Mouse (Mus musculus): ENCODE measurements around the gene Mettl25. TPM values are rescaled to one million over a fixed set of nuclear protein-coding genes. Genes with fewer than 3 reads are reported as not detected.

The Mettl25 gene
- total and polyA plus RNA-seq, 3 experiments = 6.6 to 11.7 (median 7.8) TPM

GRCm38 (mm10) chr10:105772821-105773302 lies 68.3 kb downstream of the Mettl25 start:
- dilution Hi-C loops (cut with MboI; ENCODE audit: extremely low pct_ligation_motif_present, extremely low pct_unique_long_range_greater_than_20kb, low sequenced_read_pairs) (no loop called here), in situ Hi-C loops (cut with MboI; ENCODE audit: low pct_ligation_motif_present, low pct_unique_long_range_greater_than_20kb, low sequenced_read_pairs) (no loop called here)

GRCm38 (mm10) chr10:105763959-105764358 lies 77.2 kb downstream of the Mettl25 start:
- peaks cover 0 to 7% of the 10 kb centered on the region in 2 experiments for H3K36me3 ChIP-seq (replicated peaks in 1 of 2; ENCODE audit: control insufficient read depth in 1 of 2, insufficient read depth in 1 of 2, low read length in 1 of 2)
- in situ Hi-C loops (cut with MboI; ENCODE audit: low pct_ligation_motif_present, low pct_unique_long_range_greater_than_20kb, low sequenced_read_pairs) (no loop called here), dilution Hi-C loops (cut with MboI; ENCODE audit: extremely low pct_ligation_motif_present, extremely low pct_unique_long_range_greater_than_20kb, low sequenced_read_pairs) (no loop called here)
- peaks cover 0 to 8% of the 10 kb centered on the region in 2 experiments; a peak in 1 of 4 replicates for H3K4me1 ChIP-seq (ENCODE audit: control insufficient read depth in 1 of 2, insufficient read depth in 2 of 2)
- no peak for DNase-seq (ENCODE audit: extremely low read depth)
- H3K27ac ChIP-seq (ENCODE audit: insufficient read depth, low read depth) = no peak overlapping the region
- TF ChIP-seq POLR2AphosphoS2 (IDR thresholded peaks at IDR 0.05; ENCODE audit: low read depth, low read length) (no peak), SMC3 (IDR thresholded peaks at IDR 0.05; ENCODE audit: low read depth, low read length) (no peak), ZC3H11A (IDR thresholded peaks at IDR 0.05; ENCODE audit: low read depth, low read length) (no peak), CHD1 (IDR thresholded peaks at IDR 0.05; ENCODE audit: low read depth, low read length) (no peak), IRF4 (IDR thresholded peaks at IDR 0.05; ENCODE audit: low read depth, low read length) (no peak), NELFE (IDR thresholded peaks at IDR 0.05; ENCODE audit: low read depth, low read length) (no peak), TBP (conservative IDR thresholded peaks at IDR 0.05; ENCODE audit: low read depth, low read length) (no peak), JUN (IDR thresholded peaks at IDR 0.05; ENCODE audit: insufficient read depth, low read depth, low read length) (no peak)
- no peaks in the 10 kb centered on the region for H3K27me3 ChIP-seq (replicated peaks)
- no peak overlapping the region for H3K4me3 ChIP-seq (replicated peaks in 1 of 3; ENCODE audit: low read depth in 2 of 3, low read length in 2 of 3, poor library complexity in 1 of 3)
- H3K79me2 ChIP-seq (replicated peaks; ENCODE audit: control insufficient read depth, extremely low read depth, insufficient read depth, poor library complexity, severe bottlenecking) = no peaks in the 10 kb centered on the region
- no peaks in the 10 kb centered on the region for H3K9me3 ChIP-seq (replicated peaks; ENCODE audit: low read length)
- H3K9ac ChIP-seq (ENCODE audit: insufficient read depth, low read depth) = no peak overlapping the region
- H3K4me2 ChIP-seq (ENCODE audit: insufficient read depth, low read depth, poor library complexity, severe bottlenecking) = no peak overlapping the region

More at GRCm38 (mm10) chr10:105772821-105773302, 68.3 kb downstream of the Mettl25 start:
- Histone ChIP-seq H3K27ac (ENCODE audit: insufficient read depth, low read depth) (no peak overlapping the region), H3K27me3 (replicated peaks) (no peaks in the 10 kb centered on the region), H3K4me1 (ENCODE audit: control insufficient read depth in 1 of 2, insufficient read depth in 2 of 2) (no peaks in the 10 kb centered on the region), H3K9ac (ENCODE audit: insufficient read depth, low read depth) (no peak overlapping the region), H3K4me3 (replicated peaks in 1 of 3; ENCODE audit: low read depth in 2 of 3, low read length in 2 of 3, poor library complexity in 1 of 3) (no peak overlapping the region), H3K4me2 (ENCODE audit: insufficient read depth, low read depth, poor library complexity, severe bottlenecking) (no peak overlapping the region), H3K36me3 (replicated peaks in 1 of 2; ENCODE audit: control insufficient read depth in 1 of 2, insufficient read depth in 1 of 2, low read length in 1 of 2) (peaks cover 0 to 19% of the 10 kb centered on the region in 2 experiments), H3K79me2 (replicated peaks; ENCODE audit: control insufficient read depth, extremely low read depth, insufficient read depth, poor library complexity, severe bottlenecking) (no peaks in the 10 kb centered on the region), H3K9me3 (replicated peaks; ENCODE audit: low read length) (no peaks in the 10 kb centered on the region)
- TF ChIP-seq USF1 (IDR thresholded peaks at IDR 0.05; ENCODE audit: low read depth, low read length) (no peak), SIN3A (IDR thresholded peaks at IDR 0.05; ENCODE audit: low read length) (no peak), ZNF384 (IDR thresholded peaks at IDR 0.05; ENCODE audit: low read depth, low read length) (no peak), POLR2A (IDR thresholded peaks at IDR 0.05; ENCODE audit: low read depth, low read length) (no peak), MEF2A (IDR thresholded peaks at IDR 0.05; ENCODE audit: borderline replicate concordance, low read depth, low read length) (no peak), IRF4 (IDR thresholded peaks at IDR 0.05; ENCODE audit: low read depth, low read length) (no peak), BHLHE40 (IDR thresholded peaks at IDR 0.05; ENCODE audit: low read depth, low read length) (no peak), NRF1 (IDR thresholded peaks at IDR 0.05; ENCODE audit: low read depth, low read length) (no peak), NELFE (IDR thresholded peaks at IDR 0.05; ENCODE audit: low read depth, low read length) (no peak), USF2 (conservative IDR thresholded peaks at IDR 0.05; ENCODE audit: low read depth, low read length) (no peak), JUND (conservative IDR thresholded peaks at IDR 0.05; ENCODE audit: low read depth, low read length) (no peak), ZMIZ1 (IDR thresholded peaks at IDR 0.05; ENCODE audit: low read depth, low read length) (no peak)
- DNase-seq (ENCODE audit: extremely low read depth) = no peak
